Mouse (Mus musculus) megakaryocyte, adult 5-6 weeks (primary cell): Measurements from ENCODE around the gene Cfd. TPM values are rescaled to one million over a fixed set of nuclear protein-coding genes. Genes with fewer than 3 reads are reported as not detected.

Experiments used
- ATAC-seq: 2 replicates; pipeline ENCODE4 v1.8.0; 2016; ENCODE audit warnings: mild to moderate bottlenecking, inconsistent platforms; ENCODE audit not compliant: poor library complexity, severe bottlenecking
- total RNA-seq, 2 experiments: library from RNA; stranded (forward) in 1 of 2; stranded (reverse) in 1 of 2; fragments of 153-499, 151-499 nt in 1 of 2; fragments of 221-1000, 200-1000 nt in 1 of 2; gene quantifications; 2 replicates each; pipeline versions ENCODE4 v1.2.3 to v1.2.4; 2015 to 2017

The Cfd gene
- total RNA-seq (2015) (not detected in 2 replicates), total RNA-seq (2017) (not detected in 2 replicates)

DNA sequence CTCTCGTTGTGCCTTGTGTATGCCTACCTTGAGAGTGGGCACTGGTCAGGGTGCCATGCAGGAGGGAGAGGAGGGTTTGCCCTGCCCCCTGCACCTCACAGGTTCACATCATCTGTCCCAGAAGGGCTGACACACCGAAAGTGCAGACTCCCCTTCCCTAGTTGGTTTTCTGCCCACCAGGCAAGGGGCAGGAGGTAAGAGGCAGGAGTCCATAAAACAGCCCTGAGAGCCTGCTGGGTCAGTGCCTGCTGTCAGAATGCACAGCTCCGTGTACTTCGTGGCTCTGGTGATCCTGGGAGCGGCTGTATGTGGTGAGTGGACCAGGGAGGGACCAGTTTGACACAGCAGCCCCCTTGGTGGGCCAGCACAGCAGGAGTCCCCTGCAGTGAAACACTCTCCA lies at the start of gene Cfd:
Cfd (plus strand) TSS at position 184 of the 400 bp plus-strand sequence.
- no peak for ATAC-seq

DNA sequence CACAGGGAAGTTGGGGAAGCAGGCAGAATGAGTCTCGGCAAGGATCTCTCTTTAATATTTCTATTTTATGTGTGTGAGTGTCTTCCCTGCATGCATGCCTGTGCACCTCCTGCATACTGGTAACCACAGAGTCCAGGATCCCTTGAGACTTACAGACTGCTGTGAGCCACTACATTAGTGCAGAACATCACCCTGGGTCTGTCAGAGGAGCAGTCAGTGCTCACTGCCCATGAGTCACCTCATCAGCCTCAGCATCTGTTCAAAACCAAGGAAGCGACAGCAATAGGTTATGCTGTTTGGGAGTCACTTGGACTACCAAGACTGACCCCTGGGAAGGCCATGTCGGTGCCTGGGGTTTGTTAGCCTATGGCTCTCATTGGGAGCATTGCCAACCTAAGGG lies 48.3 kb upstream of the Cfd start:
- no peak for ATAC-seq

DNA sequence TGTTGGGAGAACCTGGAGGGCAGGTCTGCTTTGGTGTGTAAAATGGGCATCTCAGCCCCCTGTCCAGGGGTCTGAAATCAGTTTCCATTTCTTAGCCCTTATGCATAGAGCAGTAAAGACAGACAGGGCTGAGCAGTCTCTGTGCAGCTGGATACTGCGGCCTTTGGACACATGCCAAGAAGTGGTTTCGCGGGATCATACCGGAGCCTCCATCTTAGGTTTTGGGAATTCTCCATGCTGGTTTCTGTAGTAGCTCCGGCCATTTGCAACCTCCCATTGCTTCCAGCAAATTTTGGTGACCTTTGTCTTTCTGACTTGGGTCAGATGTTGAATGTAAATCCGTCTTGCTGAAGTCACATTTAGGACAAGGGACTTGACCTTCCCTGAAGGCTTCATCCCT lies 47.2 kb upstream of the Cfd start:
- ATAC-seq, result no peak

DNA sequence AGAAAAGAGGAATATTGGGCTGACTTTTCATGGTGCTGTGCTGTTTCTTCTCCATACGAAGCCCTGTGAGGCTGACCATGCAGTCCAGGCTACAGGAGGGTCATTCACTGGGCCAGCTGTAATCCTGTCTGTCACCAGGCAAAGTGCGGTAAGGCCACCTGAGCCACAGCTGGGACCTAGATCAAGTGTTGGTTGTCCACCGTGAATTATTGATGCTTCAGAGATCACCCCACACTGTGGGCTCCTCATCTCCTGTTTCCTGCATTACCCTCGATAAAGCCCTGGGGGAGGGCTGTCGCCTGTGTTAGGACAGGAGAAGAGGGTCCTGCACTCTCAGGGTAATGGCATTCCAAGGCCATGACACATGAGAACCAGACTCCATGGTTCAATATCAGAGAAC lies 44.1 kb upstream of the Cfd start:
- ATAC-seq, result no peak

DNA sequence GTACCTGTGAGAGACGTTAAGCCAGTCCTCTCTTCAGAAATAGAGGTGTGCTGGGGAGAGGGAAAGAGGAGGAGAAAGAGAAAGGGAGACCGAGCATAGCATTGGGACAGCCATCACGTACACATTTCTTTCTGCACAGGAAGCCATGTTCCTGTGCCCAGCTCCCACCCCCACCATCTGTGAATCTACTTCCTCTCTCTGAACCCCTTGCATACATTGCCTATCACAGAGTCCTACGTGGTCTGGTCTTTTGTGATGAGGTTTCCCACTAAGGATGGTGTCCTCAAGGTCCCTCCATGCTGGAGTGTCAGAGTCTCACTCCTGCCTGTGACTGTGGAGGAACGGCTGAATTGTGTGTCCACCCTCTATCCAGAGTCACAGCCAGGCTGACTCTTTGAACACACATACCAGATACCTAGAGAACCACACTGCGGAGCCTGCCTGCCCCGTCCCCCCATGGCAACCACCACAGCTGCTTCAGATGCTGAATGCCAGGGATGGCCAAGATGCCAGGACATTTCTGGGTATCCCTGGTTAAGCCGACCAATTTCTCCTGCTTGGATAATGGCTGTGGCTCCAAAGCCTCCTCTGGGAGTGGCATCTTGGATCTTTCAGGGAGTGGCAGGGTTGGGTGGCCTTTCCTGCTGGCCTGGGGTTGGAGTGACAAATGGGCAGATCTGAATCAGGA lies 40.6 kb upstream of the Cfd start:
- no peak for ATAC-seq

- no peak for ATAC-seq
Observed at GRCm38 (mm10) chr10:79851653-79852052, 39.0 kb upstream of the Cfd start.

DNA sequence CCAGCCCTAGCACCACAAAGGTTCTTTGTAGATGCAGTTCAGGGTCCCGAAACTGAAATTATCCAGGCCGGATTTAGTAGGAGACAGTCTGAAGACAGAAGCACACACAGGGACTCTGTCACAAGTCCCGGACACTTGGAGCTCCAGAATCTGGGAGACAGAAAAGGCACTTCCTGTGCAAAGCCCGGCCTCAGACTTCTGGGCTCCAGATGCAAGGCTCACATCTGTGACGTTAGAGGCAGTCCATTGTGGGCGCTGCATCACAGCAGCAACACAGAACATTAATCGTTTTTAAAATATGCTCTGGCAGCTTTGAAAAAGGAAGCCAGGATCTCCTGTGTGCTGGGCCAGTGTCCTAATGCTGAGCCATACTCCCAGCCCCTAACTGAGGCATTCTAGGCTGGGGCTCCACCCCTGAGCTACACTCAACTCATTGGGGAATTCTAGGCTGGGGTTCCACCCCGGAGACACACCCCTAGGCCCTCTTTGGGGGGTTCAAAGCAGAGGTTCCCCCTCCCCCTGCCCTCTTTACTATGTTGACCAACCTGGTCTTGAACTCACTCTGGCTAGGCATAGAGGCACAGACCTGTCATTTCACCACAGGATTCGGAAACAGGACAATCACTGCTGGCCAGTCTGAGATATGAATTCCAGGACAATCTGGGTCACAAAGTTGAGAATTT lies 38.4 kb upstream of the Cfd start:
- ATAC-seq, result no peak

GRCm38 (mm10) chr10:79852827-79853226 lies 37.8 kb upstream of the Cfd start:
- ATAC-seq, result no peak

DNA sequence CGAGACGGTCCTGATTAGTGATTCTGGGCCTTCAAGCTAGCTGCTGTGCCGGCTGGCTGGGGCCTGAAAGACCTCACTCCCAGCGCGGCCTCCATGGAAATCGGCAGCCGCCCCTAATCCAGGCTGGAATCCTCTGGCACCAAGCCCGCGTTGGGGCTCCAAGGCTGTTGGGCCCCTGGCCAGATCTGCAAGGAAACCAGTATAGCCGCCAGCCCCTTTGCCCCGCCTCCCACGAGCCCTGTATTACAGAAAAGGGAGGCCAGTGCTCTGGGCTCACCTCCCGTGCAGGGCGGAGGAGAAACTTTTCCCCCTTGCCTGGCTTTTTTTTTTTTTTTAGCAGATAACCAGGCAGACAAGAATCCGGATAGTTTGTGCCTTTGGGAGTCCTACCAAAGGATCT lies 37.3 kb upstream of the Cfd start:
- no peak for ATAC-seq

DNA sequence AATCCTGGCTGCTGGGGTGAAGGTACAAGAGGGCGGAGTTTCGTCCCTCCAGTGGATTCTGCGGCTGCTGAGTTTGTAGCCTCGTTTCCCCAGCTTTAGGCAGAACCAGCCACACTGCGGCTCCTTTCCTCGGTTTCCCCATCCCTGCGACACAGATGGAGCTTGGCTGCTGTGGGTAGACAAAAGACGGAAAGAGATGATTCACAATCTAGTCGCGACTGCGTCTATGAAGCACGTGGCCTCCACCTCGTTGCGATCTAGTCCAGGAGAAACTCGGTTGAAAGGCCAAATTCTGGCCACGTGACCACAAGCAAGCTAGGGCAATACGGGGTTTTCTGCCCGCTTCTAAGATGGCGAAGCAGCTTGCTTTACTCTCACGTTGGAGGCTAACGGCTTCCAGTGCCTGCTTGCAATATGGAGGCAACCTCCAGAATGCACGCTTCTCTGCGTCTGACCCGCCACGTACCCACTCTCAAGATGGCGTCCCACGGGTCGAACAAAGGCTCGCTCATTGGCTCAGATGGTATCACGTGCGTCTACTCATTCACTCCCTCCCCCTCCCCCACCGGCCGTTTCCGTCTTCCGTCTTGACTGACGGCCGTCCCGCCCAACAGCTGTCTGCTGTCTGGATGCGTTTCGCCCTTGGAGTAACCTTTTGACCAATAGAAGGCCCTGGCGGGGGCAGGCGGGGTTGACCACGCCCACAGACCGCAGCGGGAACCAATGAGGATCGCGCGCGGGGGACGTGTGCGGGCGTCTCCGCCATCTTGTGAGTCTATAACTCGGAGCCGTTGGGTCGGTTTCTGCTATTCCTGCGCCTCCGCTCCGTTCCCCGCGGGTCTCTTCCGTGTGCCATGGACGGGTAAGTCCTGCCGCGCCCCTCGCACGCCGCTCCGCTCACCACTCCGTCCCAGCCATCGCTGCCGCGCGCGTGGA lies 36.5 kb upstream of the Cfd start, which contains the start of gene Ptbp1:
Ptbp1 (plus strand) TSS at position 568 of the 936 bp plus-strand sequence.
- ATAC-seq, result peak; percentile 84

GRCm38 (mm10) chr10:79854801-79855541 lies 35.7 kb upstream of the Cfd start:
- peak; percentile 2 for ATAC-seq

- ATAC-seq, result no peak
Observed at GRCm38 (mm10) chr10:79855558-79856184, 35.0 kb upstream of the Cfd start.

DNA sequence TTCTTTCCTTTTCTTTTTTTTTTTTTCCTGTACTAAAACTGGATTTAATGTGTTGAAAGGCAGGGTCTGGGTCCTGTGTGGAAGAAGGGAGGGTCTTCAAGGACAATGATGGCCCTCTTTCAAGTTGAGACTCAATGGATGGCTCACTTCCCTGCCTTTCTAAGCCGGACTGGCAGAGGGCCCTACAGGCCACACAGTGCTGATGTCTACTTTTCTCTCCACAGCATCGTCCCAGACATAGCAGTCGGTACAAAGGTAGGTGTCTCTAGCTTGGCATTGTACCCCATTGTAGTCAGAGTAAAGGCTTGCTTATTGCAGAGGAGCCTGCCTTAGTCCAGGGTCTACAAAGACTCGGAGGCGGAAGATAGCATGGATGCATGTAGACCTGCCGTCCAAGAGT lies 34.4 kb upstream of the Cfd start:
- no peak for ATAC-seq

GRCm38 (mm10) chr10:79856704-79857451 lies 33.8 kb upstream of the Cfd start:
- ATAC-seq, result no peak

DNA sequence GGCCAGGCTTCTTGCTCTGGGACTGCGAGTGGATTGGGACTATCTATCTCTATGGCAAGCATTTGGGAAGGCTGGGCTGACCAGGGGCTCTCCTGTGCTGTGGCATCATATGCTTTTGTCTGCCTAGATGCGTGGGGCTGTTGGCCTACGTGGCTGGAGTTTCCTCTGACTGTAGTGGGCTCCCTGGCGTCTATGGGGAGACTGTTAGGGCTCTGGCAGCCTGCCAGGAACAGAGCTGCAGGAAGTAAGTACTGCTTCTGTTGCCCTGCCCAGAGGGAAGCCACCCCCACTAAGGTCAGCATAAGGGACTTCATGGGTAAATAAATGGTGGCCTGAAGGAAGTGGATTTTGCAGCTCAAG lies 33.2 kb upstream of the Cfd start:
- ATAC-seq, result no peak

- ATAC-seq, result no peak
Observed at GRCm38 (mm10) chr10:79857894-79858293, 32.8 kb upstream of the Cfd start.

- no peak for ATAC-seq
Observed at GRCm38 (mm10) chr10:79858416-79859074, 32.1 kb upstream of the Cfd start.

GRCm38 (mm10) chr10:79859116-79859515 lies 31.5 kb upstream of the Cfd start:
- ATAC-seq, result no peak
